Mouse (Mus musculus) liver, embryonic 14 days (tissue): ENCODE results near the gene Gm20824. TPM values are rescaled to one million over a fixed set of nuclear protein-coding genes. Genes with fewer than 3 reads are reported as not detected.

ENCODE experiments used
- polyA plus RNA-seq: library from polyadenylated mRNA; depleted of rRNA; stranded (reverse); fragments of >200 nt; gene quantifications from 2 replicates; pipeline ENCODE4 v1.2.3, GENCODE M21; 2012; rRNA removed

Gene Gm20824
- not detected in 2 replicates for polyA plus RNA-seq

GRCm38 (mm10) chrY:8257607-8258006, at the start of gene Gm20824:
TSS of gene Gm20824 (plus strand) at chrY:8257907.

Other genes starting within 250 kb of the Gm20824 start
- not detected in 2 replicates for gene Gm20825, start 186.4 kb upstream of the Gm20824 start, polyA plus RNA-seq